Mouse (Mus musculus) Muller cell, postnatal 12 days (primary cell): ENCODE measurements around the gene Depdc5.
A peak's percentile ranks its signal among the peaks of the same experiment; 100 is the strongest.

Source experiments
- DNase-seq: peaks from one replicate; pipeline ENCODE4 v3.0.0-alpha.2; 2015; ENCODE audit errors: inconsistent ontology term

Gene Depdc5

DNA sequence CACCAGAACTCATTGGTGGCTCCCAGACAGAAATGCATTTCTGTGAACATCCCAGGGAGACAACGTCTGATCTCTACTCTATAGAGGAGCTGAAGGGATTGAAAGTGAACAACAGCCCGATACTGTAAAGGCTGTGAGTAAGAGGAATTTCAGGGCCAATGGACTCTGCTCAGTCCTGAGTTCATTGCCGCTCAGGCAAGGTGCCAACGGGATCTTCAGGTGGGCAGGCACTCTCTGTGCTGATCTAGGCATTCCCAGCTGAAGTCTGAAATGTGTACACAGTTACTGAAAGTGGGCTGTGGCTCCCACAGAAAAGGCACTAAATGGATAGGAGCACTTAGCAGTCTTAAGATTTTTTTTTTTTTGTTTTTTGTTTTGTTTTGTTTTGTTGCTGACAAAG lies 135.3 kb downstream of the Depdc5 start:
- DNase-seq: no peak

DNA sequence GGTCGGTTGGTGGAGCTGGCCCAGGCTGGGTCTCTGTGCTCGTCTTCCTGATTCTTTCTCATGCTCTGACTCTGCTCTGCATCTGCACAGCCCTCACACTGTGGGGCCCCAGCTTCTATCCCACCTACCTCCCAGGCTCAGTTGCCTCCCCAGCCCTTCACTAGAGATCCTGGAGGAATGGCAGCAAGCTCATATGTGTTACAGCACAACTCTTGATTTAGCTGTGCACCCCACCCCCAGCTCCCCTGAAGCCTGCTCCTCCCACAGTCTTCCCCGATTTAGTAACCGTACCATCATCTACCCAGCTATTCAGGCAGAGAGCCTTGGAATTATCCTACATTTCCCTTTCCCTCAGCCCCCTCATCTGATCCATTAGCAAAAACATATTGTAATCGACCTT lies 137.6 kb downstream of the Depdc5 start:
- no peak for DNase-seq

GRCm38 (mm10) chr5:33002781-33003180 lies 139.3 kb downstream of the Depdc5 start:
- DNase-seq: peak; percentile 32

DNA sequence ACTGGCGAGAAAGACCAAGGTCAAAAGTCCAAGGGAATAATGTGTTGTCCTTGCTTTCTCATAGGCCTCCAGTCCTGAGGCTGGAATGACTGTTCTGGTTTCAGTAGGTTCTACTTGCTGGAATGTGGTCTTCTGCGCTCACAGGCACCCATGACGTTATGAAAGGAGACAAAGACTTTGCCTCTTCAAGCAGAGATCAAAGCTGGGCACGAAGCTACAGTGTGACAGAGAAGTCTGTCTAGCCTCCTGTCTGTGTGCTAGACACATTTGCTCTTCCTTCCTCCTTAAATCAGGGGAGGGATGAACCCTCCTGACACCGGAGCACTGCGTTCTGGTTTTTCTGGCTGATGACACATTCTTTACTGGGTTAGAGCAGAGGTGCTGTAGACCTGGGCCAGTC lies 140.0 kb downstream of the Depdc5 start:
- peak; percentile 42 for DNase-seq

GRCm38 (mm10) chr5:33004110-33004509 lies 140.6 kb downstream of the Depdc5 start:
- no peak for DNase-seq

DNA sequence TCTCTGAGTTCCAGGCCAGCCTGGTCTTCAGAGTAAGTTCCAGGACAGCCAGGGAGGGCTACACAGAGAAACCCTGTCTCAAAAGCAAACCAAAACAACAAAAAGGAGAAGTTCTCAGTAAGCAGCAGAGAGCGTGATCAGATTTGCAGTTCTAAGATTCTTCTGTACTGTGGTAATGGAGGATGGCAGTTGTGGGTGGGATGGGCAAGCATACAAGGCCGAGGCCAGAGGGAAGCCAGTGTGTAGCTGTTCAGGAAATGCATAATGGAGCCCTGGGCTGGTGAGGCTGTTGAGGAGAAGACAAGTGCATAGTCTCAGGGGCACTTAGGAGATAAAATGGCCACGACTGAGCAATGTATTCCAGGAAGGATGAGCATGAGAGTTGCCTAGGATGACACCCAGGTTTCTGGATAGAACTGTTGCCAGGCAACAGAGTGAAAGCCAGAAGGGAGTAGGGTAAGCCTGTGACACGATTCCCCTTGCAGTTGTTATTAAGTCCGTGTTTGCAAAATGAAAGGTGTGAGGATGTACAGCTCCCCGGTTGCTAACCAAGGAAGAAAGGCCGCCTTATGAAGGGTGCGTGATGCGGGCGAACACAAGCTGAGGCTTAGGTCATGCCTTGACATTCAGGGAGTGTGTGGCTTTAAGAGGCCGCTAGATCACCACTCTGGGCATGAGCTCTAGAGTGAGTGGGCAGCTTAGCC lies 142.1 kb downstream of the Depdc5 start:
- no peak for DNase-seq

DNA sequence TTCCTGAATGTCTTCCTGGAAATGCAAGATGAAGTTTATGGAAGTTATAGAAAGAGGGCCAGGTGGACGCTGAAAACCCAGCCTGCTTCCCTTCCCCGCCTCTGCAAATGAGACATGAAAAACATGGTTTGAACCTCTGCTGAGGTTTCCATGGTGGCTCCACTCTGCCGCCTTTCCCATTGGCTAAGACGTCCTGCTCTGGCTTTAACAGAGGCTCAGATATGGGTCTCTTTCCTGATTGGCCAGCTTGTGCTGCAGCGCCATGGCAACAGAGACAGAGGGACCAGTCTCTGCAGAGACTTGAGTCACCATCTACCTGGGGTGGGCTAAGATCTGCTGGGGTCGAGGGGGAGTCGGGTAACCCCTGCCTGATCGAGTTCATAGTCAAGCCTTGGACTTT lies 143.2 kb downstream of the Depdc5 start:
- no peak for DNase-seq

DNA sequence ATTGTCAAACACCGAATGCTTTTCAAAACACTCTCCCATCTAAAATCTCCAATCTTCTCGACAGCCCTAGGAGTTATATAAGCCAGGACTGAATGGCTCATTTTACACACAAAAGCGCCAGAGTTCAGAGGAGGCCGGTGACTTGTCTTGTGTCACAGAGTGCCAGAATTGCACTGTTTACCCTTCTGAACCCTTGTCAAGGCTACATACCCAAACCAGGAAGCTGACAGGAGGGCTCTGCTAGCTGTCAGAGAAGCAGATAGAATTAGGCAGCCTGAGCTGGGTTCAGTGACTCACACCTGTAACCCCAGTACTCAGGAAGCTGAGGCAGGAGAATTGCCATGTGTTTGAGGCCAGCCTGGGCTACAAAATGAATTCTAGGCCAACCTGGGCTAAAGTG lies 143.9 kb downstream of the Depdc5 start:
- DNase-seq: no peak

- no peak for DNase-seq
Observed at GRCm38 (mm10) chr5:33009301-33009700, 145.8 kb downstream of the Depdc5 start.

- no peak for DNase-seq
Observed at GRCm38 (mm10) chr5:33009818-33010812, 146.6 kb downstream of the Depdc5 start.

GRCm38 (mm10) chr5:33011132-33012106 lies 147.9 kb downstream of the Depdc5 start:
- no peak for DNase-seq

GRCm38 (mm10) chr5:33014096-33014495 lies 150.6 kb downstream of the Depdc5 start:
- DNase-seq: no peak

GRCm38 (mm10) chr5:33015579-33015978 lies 152.1 kb downstream of the Depdc5 start:
- no peak for DNase-seq

DNA sequence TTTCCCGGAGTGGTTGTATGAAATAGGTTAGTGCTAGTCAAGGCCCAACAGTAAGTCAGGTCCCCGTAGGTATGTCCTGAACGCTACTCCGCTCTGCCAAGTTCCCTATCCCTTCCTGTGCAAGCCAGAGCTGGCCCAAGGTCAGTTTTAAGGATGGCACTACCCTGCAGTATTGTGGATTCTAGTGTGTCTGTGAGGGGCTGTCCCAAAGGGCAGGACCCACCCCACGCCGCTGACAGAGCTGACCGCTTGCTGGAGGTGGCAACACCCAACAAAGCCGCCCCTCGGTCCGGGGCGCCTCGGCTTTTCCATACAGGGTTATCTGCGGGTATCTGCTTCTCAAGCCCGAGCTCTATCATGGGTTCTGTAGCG lies 154.7 kb downstream of the Depdc5 start:
- DNase-seq: no peak

DNA sequence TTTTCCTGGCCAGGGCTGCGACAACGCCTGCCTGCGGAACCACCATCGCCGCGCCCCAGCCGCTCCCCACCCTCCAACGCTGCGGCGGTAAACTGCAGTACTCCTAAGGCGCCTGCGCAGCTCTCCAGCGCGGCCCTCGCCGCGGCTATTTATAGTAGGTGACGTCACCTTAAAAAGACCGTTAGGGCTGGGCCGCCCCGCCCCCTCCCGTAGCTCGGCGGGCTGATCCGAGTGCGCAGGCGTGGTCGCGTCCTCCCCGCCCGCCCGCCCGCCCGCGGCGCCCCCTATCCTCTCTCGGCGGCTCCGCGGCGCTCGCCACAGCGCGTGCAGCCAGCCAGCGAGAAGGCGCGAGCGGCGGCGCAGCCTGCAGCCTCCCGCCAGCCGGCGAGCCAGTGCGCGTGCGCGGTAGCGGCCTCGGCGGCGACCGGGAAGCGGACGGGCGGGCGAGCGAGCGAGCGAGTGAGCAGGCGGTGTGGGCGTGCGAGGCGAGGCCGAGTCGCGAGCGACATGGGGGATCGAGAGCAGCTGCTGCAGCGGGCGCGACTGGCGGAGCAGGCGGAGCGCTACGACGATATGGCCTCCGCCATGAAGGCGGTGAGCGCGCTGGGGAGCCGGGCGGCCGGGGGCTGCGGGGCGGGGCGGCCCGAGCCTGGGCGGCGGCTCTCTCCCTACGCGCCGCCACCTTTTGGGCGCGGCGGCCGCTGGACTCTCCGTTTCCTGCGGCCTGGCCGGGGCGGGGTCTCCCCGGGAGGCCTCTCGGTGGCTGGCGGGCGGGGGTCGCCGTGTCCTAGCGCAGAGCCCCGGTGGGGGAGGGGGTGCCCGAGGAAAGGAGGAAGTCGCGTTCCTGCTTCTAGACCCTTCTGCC lies 155.3 kb downstream of the Depdc5 start, which contains the start of gene Ywhah:
Gene Ywhah, plus strand, starts transcription at position 256 of the 865 bp plus-strand sequence.
- peak; percentile 98 for DNase-seq

DNA sequence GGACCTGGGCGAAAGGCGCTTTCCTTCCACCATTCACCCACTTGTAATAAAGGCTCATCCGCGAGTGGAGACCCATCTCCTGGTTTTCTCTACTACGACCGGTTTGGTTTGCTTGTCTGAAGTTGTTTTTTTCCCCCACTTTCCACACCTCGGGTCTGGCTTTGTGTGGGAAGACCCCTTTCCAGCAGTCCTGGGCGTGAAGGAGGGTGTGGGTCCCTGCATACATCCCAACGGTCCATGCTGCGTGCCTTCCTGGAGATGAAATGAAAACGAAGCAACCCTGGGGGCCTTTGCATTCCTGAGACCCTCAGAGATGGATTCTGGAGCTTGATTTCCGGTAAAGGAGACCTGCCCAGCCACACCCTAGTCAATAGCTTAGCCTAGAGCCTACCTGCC lies 155.9 kb downstream of the Depdc5 start:
- no peak for DNase-seq

DNA sequence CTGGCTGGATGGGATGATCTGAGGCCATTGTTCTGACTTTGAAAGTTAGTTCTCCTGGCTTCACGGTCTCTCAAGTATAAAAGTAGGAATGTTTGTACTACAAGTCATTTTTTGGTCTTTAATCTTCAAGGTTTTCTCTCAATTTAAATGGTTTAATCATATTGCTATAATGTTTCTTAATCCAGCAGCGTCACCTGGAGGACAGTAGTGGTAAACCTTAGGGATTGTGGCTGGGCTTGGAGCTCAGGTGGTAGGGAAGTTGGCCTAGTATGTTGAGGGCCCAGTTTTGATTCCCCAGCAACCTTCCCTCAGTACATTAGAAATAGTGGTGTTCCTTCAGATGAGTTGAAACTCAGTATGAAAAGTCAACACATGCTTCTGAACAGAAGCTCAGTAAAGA lies 158.1 kb downstream of the Depdc5 start:
- DNase-seq: no peak

DNA sequence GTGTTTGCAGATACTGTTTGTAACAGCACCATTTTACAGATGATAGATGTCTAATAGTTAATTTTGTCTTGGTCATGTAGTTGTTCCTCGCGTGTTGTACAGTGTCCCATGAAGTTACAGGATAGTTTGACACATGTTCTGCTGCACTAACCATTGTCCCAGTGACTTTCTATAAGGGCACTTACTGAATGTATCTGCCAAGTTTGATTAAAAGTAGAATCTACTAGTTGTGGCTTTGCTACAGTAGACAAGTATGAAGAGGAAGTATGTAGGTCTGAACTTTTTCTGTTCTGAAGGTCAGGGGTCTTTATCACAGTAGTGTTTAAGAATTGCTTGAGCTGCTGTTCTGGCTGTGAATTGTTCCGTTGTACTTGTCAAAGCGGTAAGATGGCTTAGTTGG lies 159.8 kb downstream of the Depdc5 start:
- DNase-seq: no peak

- DNase-seq: no peak
Observed at GRCm38 (mm10) chr5:33024474-33024873, 161.0 kb downstream of the Depdc5 start.

- DNase-seq: no peak
Observed at GRCm38 (mm10) chr5:33028656-33029055, 165.2 kb downstream of the Depdc5 start.
